Mouse (Mus musculus): Measurements from ENCODE around the gene Trim62. TPM values are rescaled to one million over a fixed set of nuclear protein-coding genes. Genes with fewer than 3 reads are reported as not detected.

Trim62 gene
- polyA plus RNA-seq, 1 experiment, result not detected

GRCm38 (mm10) chr4:128913794-128914193 is 30.4 kb downstream of the Trim62 start:
- H3K36me3 ChIP-seq (ENCODE audit: control insufficient read depth), result no peaks in the 10 kb centered on the region
- H3K27me3 ChIP-seq (ENCODE audit: control insufficient read depth), result no peaks in the 10 kb centered on the region; the same call in 1 of the 2 replicates
- no peak overlapping the region for H3K4me3 ChIP-seq (replicated peaks)
- no peaks in the 10 kb centered on the region for H3K4me1 ChIP-seq (ENCODE audit: control insufficient read depth)
- H3K9me3 ChIP-seq (ENCODE audit: control insufficient read depth, low read length), result no peaks in the 10 kb centered on the region
- no peak for TF ChIP-seq TAL1 (IDR thresholded peaks at IDR 0.05; ENCODE audit: low read length)
- TF ChIP-seq GATA1 (IDR thresholded peaks at IDR 0.05; ENCODE audit: low read length), result no peak

GRCm38 (mm10) chr4:128917119-128917518 is 33.7 kb downstream of the Trim62 start:
- no peaks in the 10 kb centered on the region for H3K9me3 ChIP-seq (ENCODE audit: control insufficient read depth, low read length)
- no peaks in the 10 kb centered on the region for H3K4me1 ChIP-seq (ENCODE audit: control insufficient read depth)
- TF ChIP-seq GATA1 (IDR thresholded peaks at IDR 0.05; ENCODE audit: low read length), result no peak
- no peak for TF ChIP-seq TAL1 (IDR thresholded peaks at IDR 0.05; ENCODE audit: low read length)
- no peaks in the 10 kb centered on the region for H3K36me3 ChIP-seq (ENCODE audit: control insufficient read depth)
- no peak overlapping the region for H3K4me3 ChIP-seq (replicated peaks)
- H3K27me3 ChIP-seq (ENCODE audit: control insufficient read depth), result no peaks in the 10 kb centered on the region

- no peaks in the 10 kb centered on the region for H3K36me3 ChIP-seq (ENCODE audit: control insufficient read depth)
- no peak overlapping the region for H3K4me3 ChIP-seq (replicated peaks)
- no peaks in the 10 kb centered on the region for H3K27me3 ChIP-seq (ENCODE audit: control insufficient read depth)
- TF ChIP-seq GATA1 (IDR thresholded peaks at IDR 0.05; ENCODE audit: low read length) (no peak), TAL1 (IDR thresholded peaks at IDR 0.05; ENCODE audit: low read length) (no peak)
- no peaks in the 10 kb centered on the region for H3K4me1 ChIP-seq (ENCODE audit: control insufficient read depth)
- H3K9me3 ChIP-seq (ENCODE audit: control insufficient read depth, low read length), result no peaks in the 10 kb centered on the region
Measured at GRCm38 (mm10) chr4:128917756-128918155, 34.4 kb downstream of the Trim62 start.

- no peak overlapping the region for H3K4me3 ChIP-seq (replicated peaks)
- no peaks in the 10 kb centered on the region for H3K36me3 ChIP-seq (ENCODE audit: control insufficient read depth)
- H3K4me1 ChIP-seq (ENCODE audit: control insufficient read depth), result no peaks in the 10 kb centered on the region
- peaks cover 3% of the 10 kb centered on the region; the same call in 1 of the 2 replicates for H3K27me3 ChIP-seq (ENCODE audit: control insufficient read depth)
- H3K9me3 ChIP-seq (ENCODE audit: control insufficient read depth, low read length), result no peaks in the 10 kb centered on the region
- TF ChIP-seq GATA1 (IDR thresholded peaks at IDR 0.05; ENCODE audit: low read length) (no peak), TAL1 (IDR thresholded peaks at IDR 0.05; ENCODE audit: low read length) (no peak)
Measured at GRCm38 (mm10) chr4:128918187-128918586, 34.8 kb downstream of the Trim62 start.

GRCm38 (mm10) chr4:128919106-128919505 is 35.7 kb downstream of the Trim62 start:
- Histone ChIP-seq H3K36me3 (ENCODE audit: control insufficient read depth) (no peaks in the 10 kb centered on the region), H3K4me1 (ENCODE audit: control insufficient read depth) (no peaks in the 10 kb centered on the region), H3K4me3 (replicated peaks) (no peak overlapping the region), H3K9me3 (ENCODE audit: control insufficient read depth, low read length) (no peaks in the 10 kb centered on the region), H3K27me3 (ENCODE audit: control insufficient read depth) (peaks cover 12% of the 10 kb centered on the region)
- TF ChIP-seq TAL1 (IDR thresholded peaks at IDR 0.05; ENCODE audit: low read length), result no peak
- TF ChIP-seq GATA1 (IDR thresholded peaks at IDR 0.05; ENCODE audit: low read length), result no peak

- Histone ChIP-seq H3K9me3 (ENCODE audit: control insufficient read depth, low read length) (no peaks in the 10 kb centered on the region), H3K4me1 (ENCODE audit: control insufficient read depth) (peaks cover 4% of the 10 kb centered on the region), H3K27me3 (ENCODE audit: control insufficient read depth) (peaks cover 27% of the 10 kb centered on the region), H3K36me3 (ENCODE audit: control insufficient read depth) (no peaks in the 10 kb centered on the region), H3K4me3 (replicated peaks) (no peak overlapping the region)
- TF ChIP-seq TAL1 (IDR thresholded peaks at IDR 0.05; ENCODE audit: low read length) (no peak), GATA1 (IDR thresholded peaks at IDR 0.05; ENCODE audit: low read length) (no peak)
Measured at GRCm38 (mm10) chr4:128923603-128924002, 40.2 kb downstream of the Trim62 start.

- Histone ChIP-seq H3K36me3 (ENCODE audit: control insufficient read depth) (no peaks in the 10 kb centered on the region), H3K9me3 (ENCODE audit: control insufficient read depth, low read length) (no peaks in the 10 kb centered on the region), H3K4me3 (replicated peaks) (peak overlapping the region; percentile 27), H3K4me1 (ENCODE audit: control insufficient read depth) (peaks cover 4% of the 10 kb centered on the region), H3K27me3 (ENCODE audit: control insufficient read depth) (peaks cover 27% of the 10 kb centered on the region)
- TF ChIP-seq TAL1 (IDR thresholded peaks at IDR 0.05; ENCODE audit: low read length) (no peak), GATA1 (IDR thresholded peaks at IDR 0.05; ENCODE audit: low read length) (no peak)
Measured at GRCm38 (mm10) chr4:128924841-128925606, 41.6 kb downstream of the Trim62 start.

GRCm38 (mm10) chr4:128932783-128933182 is 49.4 kb downstream of the Trim62 start:
- Histone ChIP-seq H3K4me1 (ENCODE audit: control insufficient read depth) (no peaks in the 10 kb centered on the region), H3K27me3 (ENCODE audit: control insufficient read depth) (no peaks in the 10 kb centered on the region), H3K36me3 (ENCODE audit: control insufficient read depth) (no peaks in the 10 kb centered on the region), H3K4me3 (replicated peaks) (no peak overlapping the region), H3K9me3 (ENCODE audit: control insufficient read depth, low read length) (no peaks in the 10 kb centered on the region)
- no peak for TF ChIP-seq GATA1 (IDR thresholded peaks at IDR 0.05; ENCODE audit: low read length)
- TF ChIP-seq TAL1 (IDR thresholded peaks at IDR 0.05; ENCODE audit: low read length), result no peak

GRCm38 (mm10) chr4:128935595-128935994 is 52.2 kb downstream of the Trim62 start:
- H3K36me3 ChIP-seq (ENCODE audit: control insufficient read depth), result no peaks in the 10 kb centered on the region
- no peak overlapping the region for H3K4me3 ChIP-seq (replicated peaks)
- TF ChIP-seq TAL1 (IDR thresholded peaks at IDR 0.05; ENCODE audit: low read length), result no peak
- no peak for TF ChIP-seq GATA1 (IDR thresholded peaks at IDR 0.05; ENCODE audit: low read length)
- no peaks in the 10 kb centered on the region for H3K9me3 ChIP-seq (ENCODE audit: control insufficient read depth, low read length)
- H3K4me1 ChIP-seq (ENCODE audit: control insufficient read depth), result no peaks in the 10 kb centered on the region
- peaks cover 3% of the 10 kb centered on the region; the same call in 1 of the 2 replicates for H3K27me3 ChIP-seq (ENCODE audit: control insufficient read depth)
